Comparison of ENCODE assay signal across 11 mouse cellular contexts in genomic region chr11:117425927-117426326, GRCm38 (mm10). TPM values are rescaled to one million over a fixed set of nuclear protein-coding genes. Genes with fewer than 3 reads are reported as not detected.
A peak's percentile ranks its signal among the peaks of the same experiment; 100 is the strongest.
DNase-seq lines count a peak whose midpoint lies in the region; ATAC-seq and TF ChIP-seq lines count a peak whose summit lies in the region.
"Had no signal": no experiment of that assay in that cellular context is flagged by ENCODE, and none has a peak within 500 bp of the region (broad histone marks: within the 10 kb centered on the region; RNA-seq: fewer than 3 reads in every experiment).

No protein-coding gene starts in this region.

- no peak overlapping the region for H3K4me3 ChIP-seq in lung, embryonic 15.5 days
- peak overlapping the region in 1 of 2 experiments; percentile 57; a peak in 2 of 4 replicates for H3K4me3 ChIP-seq in ES-E14 (ENCODE audit: insufficient read depth in 1 of 2, low read depth in 1 of 2, low read length in 2 of 2, poor library complexity in 1 of 2, severe bottlenecking in 1 of 2)
- no peak overlapping the region for H3K4me3 ChIP-seq in midbrain, embryonic 14.5 days (replicated peaks; ENCODE audit: low read depth, low read length)
- H3K4me3 ChIP-seq in cerebellum, adult 2 months (replicated peaks; ENCODE audit: insufficient read depth, low read depth, low read length), result no peak overlapping the region
- H3K4me3 ChIP-seq: embryonic facial prominence, embryonic 15.5 days; myocyte had no signal

- H3K27ac ChIP-seq in lung, embryonic 15.5 days, result no peak overlapping the region
- H3K27ac ChIP-seq in ES-E14 (ENCODE audit: insufficient read depth, low read depth, low read length, poor library complexity, severe bottlenecking), result no peak overlapping the region
- no peak overlapping the region for H3K27ac ChIP-seq in midbrain, embryonic 14.5 days (replicated peaks; ENCODE audit: low read depth, low read length)
- H3K27ac ChIP-seq in cerebellum, adult 2 months (ENCODE audit: insufficient read depth, low read length), result no peak overlapping the region
- H3K27ac ChIP-seq: embryonic facial prominence, embryonic 15.5 days had no signal

- 29% methylated on average over 12 of the region's 12 CpGs for WGBS in lung, embryonic 15.5 days
- WGBS in midbrain, embryonic 14.5 days, result 36% methylated on average over 12 of the region's 12 CpGs
- 57% methylated on average over 12 of the region's 12 CpGs for WGBS in cerebellum, adult 2 months

- no peak overlapping the region for H3K9ac ChIP-seq in lung, embryonic 15.5 days
- no peak overlapping the region for H3K9ac ChIP-seq in ES-E14 (ENCODE audit: insufficient read depth, low read depth, low read length, poor library complexity, severe bottlenecking)
- no peak overlapping the region for H3K9ac ChIP-seq in midbrain, embryonic 14.5 days (replicated peaks; ENCODE audit: low read length)
- H3K9ac ChIP-seq: embryonic facial prominence, embryonic 15.5 days had no signal

- peaks cover 12% of the 10 kb centered on the region for H3K27me3 ChIP-seq in lung, embryonic 15.5 days
- H3K27me3 ChIP-seq in midbrain, embryonic 14.5 days (ENCODE audit: control insufficient read depth, insufficient read depth, low read length), result no peaks in the 10 kb centered on the region
- no peaks in the 10 kb centered on the region for H3K27me3 ChIP-seq in cerebellum, adult 2 months (ENCODE audit: control insufficient read depth, insufficient read depth, low read length)
- H3K27me3 ChIP-seq: embryonic facial prominence, embryonic 15.5 days had no signal

- in situ Hi-C loops in ES-E14 (cut with MboI; ENCODE audit: low sequenced_read_pairs in 2 of 2, unreplicated experiment in 2 of 2), result no loop called here

- no peaks in the 10 kb centered on the region for H3K36me3 ChIP-seq in lung, embryonic 15.5 days
- H3K36me3 ChIP-seq in ES-E14 (ENCODE audit: control insufficient read depth, insufficient read depth, low read length, poor library complexity, severe bottlenecking), result no peaks in the 10 kb centered on the region
- no peaks in the 10 kb centered on the region for H3K36me3 ChIP-seq in midbrain, embryonic 14.5 days (ENCODE audit: control insufficient read depth, insufficient read depth, low read length)
- H3K36me3 ChIP-seq: embryonic facial prominence, embryonic 15.5 days had no signal

- H3K9me3 ChIP-seq in lung, embryonic 15.5 days, result no peaks in the 10 kb centered on the region
- no peaks in the 10 kb centered on the region for H3K9me3 ChIP-seq in ES-E14 (ENCODE audit: control insufficient read depth, insufficient read depth, low read depth, low read length)
- H3K9me3 ChIP-seq in midbrain, embryonic 14.5 days (ENCODE audit: control insufficient read depth, low read length), result no peaks in the 10 kb centered on the region
- H3K9me3 ChIP-seq: embryonic facial prominence, embryonic 15.5 days had no signal

- TF ChIP-seq POLR2A in cerebellum, adult 2 months (IDR thresholded peaks at IDR 0.05; ENCODE audit: borderline replicate concordance, insufficient read depth, low read length), result no peak

- no peak for TF ChIP-seq CTCF in cerebellum, adult 2 months (IDR thresholded peaks at IDR 0.05; ENCODE audit: borderline replicate concordance, insufficient read depth, low read depth, low read length)

- DNase-seq in lung, postnatal 14 days, result no peak
- peak; percentile 93 for DNase-seq in ES-E14 (ENCODE audit: low read depth, low spot score)
- DNase-seq in midbrain, embryonic 14.5 days, result peak; percentile 28
- DNase-seq in cerebellum, adult 2 months, result no peak
- DNase-seq in frontal cortex, postnatal 10 days (ENCODE audit: low spot score in 2 of 2), result no peak
- DNase-seq: adrenal gland, postnatal 14 days had no signal

- ATAC-seq in lung, embryonic 15.5 days (ENCODE audit: borderline replicate concordance, extremely low read depth, low FRiP score, low TSS enrichment), result peak; percentile 42; the same call in 1 of the 2 replicates
- ATAC-seq in erythroblast, adult 5-6 weeks (replicated peaks; ENCODE audit: low FRiP score, poor library complexity, severe bottlenecking), result peak; percentile 51; the same call in 1 of the 2 replicates
- peak; percentile 24; the same call in 1 of the 2 replicates for ATAC-seq in midbrain, embryonic 14.5 days (ENCODE audit: low FRiP score, low TSS enrichment)

- H3K4me2 ChIP-seq in lung, embryonic 15.5 days, result no peak overlapping the region
- H3K4me2 ChIP-seq in midbrain, embryonic 14.5 days (ENCODE audit: low read length), result no peak overlapping the region
- H3K4me2 ChIP-seq: embryonic facial prominence, embryonic 15.5 days had no signal

- H3K4me1 ChIP-seq in lung, embryonic 15.5 days, result 0 out of 2 replicates have a peak, but pooled peaks cover 4% of the 10 kb centered on the region
- peaks cover 4 to 11% of the 10 kb centered on the region in 2 experiments; a peak in 1 of 4 replicates for H3K4me1 ChIP-seq in ES-E14 (ENCODE audit: control insufficient read depth in 2 of 2, insufficient read depth in 2 of 2, low read length in 2 of 2, poor library complexity in 1 of 2)
- peaks cover 16% of the 10 kb centered on the region for H3K4me1 ChIP-seq in midbrain, embryonic 14.5 days (ENCODE audit: control insufficient read depth, insufficient read depth, low read length)
- H3K4me1 ChIP-seq in cerebellum, adult 2 months (ENCODE audit: control insufficient read depth, insufficient read depth, low read length), result no peaks in the 10 kb centered on the region

TF ChIP-seq in ES-E14, 5 proteins besides CTCF, POLR2A, EP300 and RAD21:
- TF ChIP-seq MAFK (IDR thresholded peaks at IDR 0.05; ENCODE audit: insufficient read depth, low read depth, low read length), result no peak
- TF ChIP-seq CHD2 (IDR thresholded peaks at IDR 0.05; ENCODE audit: low read depth, low read length), result no peak
- TF ChIP-seq ZNF384 (IDR thresholded peaks at IDR 0.05; ENCODE audit: low read depth, low read length), result no peak
- no peak for TF ChIP-seq ZC3H11A (IDR thresholded peaks at IDR 0.05; ENCODE audit: borderline replicate concordance, low read depth, low read length)

RNA-seq across cellular contexts. Expression of gene Gm11733, which starts 58.2 kb away (rescaled TPM):
- 0.06 TPM in 1 of 2 replicates, not detected in the other for polyA plus RNA-seq in lung, embryonic 15.5 days (2015; fragmentation: Nextera tagmentation; extraction: Ambion mirVana)
- not detected in 2 replicates for total RNA-seq in ES-E14 (2012; rRNA removed)
- not detected in 2 replicates for total RNA-seq in erythroblast, adult 5-6 weeks (2015; ENCODE audit: low replicate concordance)
- total RNA-seq in erythroblast, adult 5-6 weeks (2017; ENCODE audit: low replicate concordance), result not detected in 2 replicates
- polyA plus RNA-seq in midbrain, embryonic 14.5 days (2014; fragmentation: Nextera tagmentation; extraction: Ambion mirVana), result 0.12 TPM in 1 of 2 replicates, not detected in the other
- polyA plus RNA-seq in cerebellum, adult 2 months (2012; rRNA removed), result 0.06 and 0.13 TPM in 2 replicates
- total RNA-seq: adrenal gland, postnatal 14 days; heart, postnatal 10 days had no signal
- polyA plus RNA-seq: embryonic facial prominence, embryonic 15.5 days; myocyte had no signal

Comparison
In these comparisons a context has a peak if more than half of its experiments do, and no peak if none do; other contexts are left out.
1. DNase-seq: peak in ES-E14 (single experiment) and midbrain, embryonic 14.5 days (single experiment); none in lung, postnatal 14 days (single experiment), cerebellum, adult 2 months (0 of 2) and frontal cortex, postnatal 10 days (0 of 2).
2. Peak in every context shown above with its lines, with median percentiles within 50 percentile points of each other: ATAC-seq.